Mouse (Mus musculus): ENCODE data around the gene Cpt1c. TPM values are rescaled to one million over a fixed set of nuclear protein-coding genes. Genes with fewer than 3 reads are reported as not detected.

The Cpt1c gene
- polyA plus RNA-seq, 1 experiment = 1.2 TPM

DNA sequence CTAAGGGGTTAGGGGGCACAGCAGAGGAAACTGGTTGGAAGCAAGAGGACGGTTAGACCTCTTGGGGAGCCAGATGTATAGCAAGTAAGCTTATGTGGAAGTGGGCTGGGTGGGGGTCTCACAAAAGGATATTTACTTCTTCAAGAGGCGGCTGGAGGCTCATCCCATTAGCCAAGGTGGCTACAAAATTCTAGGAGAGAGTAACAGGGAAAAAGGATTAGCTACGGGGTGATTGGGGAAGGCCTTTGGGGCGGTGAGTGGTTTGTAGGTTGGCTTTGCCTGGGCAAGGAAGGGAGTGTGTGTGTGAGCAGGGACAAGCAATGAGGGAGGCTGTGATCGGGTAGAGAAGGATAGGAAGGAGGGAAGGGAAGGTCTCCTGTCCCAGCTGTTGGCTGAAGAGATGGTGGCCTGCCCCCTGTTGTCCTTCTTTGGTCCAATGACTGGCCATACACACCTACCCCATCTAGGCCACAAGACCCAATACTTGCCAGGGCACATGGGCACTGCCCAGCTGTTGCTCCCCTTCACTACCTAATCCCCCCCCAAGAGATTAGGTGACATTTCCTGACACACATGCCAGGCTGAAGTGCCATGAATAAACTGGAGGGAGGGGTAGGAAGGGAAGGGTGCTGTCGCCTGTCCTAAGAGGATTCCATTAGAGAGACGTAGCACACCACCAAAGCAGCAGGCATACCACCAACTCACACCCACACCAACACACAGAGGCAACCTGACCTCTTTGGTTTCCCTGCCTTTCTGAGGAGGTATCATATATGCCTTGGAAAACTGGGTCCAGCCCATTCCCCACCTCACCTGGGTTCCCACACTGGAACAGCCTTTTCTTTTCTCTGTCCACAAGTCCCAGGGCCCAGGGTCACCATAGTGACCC is 9.5 kb upstream of the Cpt1c start:
- no peak for TF ChIP-seq GATA1 (IDR thresholded peaks at IDR 0.05; ENCODE audit: low read length)

DNA sequence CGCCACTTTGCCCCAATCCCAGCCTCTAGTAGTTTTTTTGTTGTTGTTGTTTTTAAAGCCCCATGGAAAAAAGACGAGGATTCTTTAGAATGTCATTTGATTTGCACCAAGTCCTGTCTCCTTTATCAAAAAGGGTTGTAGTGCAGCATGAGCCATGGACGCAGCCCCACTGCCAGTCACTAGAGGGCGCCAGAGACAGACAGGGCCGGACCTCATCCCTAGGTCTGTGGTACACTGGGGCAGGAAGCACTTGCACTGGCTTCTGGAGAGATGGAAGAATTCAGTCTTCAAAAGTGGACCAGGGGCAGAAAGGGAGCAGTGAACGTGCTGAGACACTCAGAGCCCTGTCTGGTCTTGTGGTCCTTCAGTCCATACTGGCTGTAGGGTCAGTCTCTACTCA is 8.4 kb upstream of the Cpt1c start:
- TF ChIP-seq GATA1 (IDR thresholded peaks at IDR 0.05; ENCODE audit: low read length) = no peak

DNA sequence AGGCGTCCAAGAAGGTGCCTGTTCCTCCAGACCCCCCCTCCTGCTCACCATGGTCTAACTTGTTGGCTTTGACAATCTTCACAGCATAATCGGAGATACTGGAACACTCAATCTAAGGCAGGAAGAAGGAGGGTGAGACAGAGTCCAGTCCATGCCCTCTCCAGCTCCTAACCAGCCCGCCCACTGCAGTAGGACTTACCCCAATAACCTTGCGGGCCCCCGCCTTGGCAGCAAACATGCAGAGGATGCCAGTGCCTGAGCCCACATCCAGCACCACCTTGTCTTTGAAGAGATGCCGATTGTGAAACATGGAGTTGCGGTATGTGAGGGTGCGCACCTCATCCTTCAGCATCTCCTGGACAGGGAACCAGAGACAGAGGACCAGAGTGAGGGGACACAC is 6.9 kb upstream of the Cpt1c start:
- no peak for TF ChIP-seq GATA1 (IDR thresholded peaks at IDR 0.05; ENCODE audit: low read length)

DNA sequence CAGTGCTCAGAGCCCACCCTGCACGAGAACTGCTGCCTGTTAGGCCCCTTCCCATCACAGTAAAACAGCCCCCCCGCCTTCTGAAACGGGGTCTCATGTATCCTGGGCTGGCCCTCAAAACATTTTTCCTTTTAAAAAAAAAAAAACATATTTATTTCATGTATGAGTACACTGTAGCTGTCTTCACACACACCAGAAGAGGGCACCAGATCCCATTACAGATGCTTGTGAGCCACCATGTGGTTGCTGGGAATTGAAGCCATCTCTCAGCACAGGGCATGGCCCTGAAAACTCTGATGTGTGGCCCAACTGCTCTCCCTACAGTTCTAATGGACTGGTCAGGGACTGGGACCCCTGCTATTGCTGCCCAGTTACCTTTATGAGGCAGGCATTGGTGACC is 3.6 kb upstream of the Cpt1c start:
- no peak for TF ChIP-seq GATA1 (IDR thresholded peaks at IDR 0.05; ENCODE audit: low read length)

DNA sequence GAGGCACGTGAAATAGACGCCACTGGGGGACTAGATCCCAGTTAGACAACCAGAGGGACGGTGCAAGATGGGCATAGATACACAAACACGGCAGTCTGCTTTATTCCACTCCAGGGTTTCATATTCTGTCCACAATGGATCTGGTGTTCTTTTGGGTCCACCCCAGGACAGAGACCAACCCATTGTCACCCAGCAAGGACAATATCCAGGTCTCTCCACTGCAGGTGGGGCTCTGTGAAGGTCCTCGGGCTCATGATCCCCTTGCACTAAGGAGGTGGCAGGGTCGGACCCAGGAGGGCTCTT is 417 bp upstream of the Cpt1c start:
- TF ChIP-seq GATA1 (IDR thresholded peaks at IDR 0.05; ENCODE audit: low read length) = no peak

DNA sequence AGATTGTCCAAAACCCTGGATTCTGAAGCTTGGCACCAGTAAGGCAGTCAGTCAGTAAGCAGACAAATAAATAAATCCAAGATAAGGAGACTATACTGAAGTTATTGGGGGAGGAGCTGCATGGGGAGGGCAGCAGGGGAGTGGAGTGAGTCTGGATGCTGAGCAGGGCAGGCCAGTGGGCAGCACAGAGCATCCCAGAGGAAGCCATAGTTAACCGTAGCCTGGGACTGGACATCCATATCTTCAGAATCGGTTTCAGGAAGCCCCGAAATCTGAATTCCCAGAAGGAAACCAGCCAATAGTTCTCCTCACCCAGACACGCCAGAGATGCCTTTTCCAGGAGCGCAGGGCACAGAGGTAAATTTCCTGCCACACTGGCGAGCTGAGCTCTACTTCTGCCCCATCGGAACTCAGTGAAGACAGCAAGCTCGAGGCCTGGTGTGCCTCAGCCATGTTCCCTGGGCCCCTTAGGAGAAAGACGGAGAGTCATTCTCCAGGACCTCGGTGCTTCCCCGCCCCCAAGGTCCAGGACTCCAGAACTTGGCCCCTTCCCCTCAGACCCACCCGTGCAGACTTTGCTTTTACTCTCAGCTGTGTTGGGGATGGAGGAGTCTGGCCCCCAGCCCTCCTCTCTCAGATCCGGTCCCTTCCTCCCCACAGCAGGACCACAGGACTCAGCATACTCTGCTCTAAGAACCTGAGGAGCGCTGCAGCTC is 1.1 kb downstream of the Cpt1c start:
- TF ChIP-seq GATA1 (IDR thresholded peaks at IDR 0.05; ENCODE audit: low read length) = no peak

DNA sequence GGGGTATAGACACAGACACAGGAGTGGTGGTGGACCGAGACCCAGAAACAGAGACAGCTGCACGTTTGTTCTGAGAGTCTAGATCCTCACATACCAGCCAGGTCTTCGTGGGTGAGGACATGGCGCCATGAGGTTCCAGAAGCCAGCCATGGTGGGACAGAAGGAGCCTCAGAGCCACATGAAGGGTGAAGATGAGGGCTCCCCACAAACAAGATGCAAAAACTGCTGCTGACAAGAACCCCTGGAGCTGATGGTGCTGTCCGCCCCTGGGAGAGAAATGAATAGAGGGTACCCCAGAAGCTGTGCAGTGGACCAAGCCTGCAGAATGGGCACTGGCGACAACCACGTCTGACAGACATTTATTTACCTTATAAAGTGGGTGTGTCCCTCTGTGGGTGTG is 3.5 kb downstream of the Cpt1c start:
- no peak for TF ChIP-seq GATA1 (IDR thresholded peaks at IDR 0.05; ENCODE audit: low read length)

DNA sequence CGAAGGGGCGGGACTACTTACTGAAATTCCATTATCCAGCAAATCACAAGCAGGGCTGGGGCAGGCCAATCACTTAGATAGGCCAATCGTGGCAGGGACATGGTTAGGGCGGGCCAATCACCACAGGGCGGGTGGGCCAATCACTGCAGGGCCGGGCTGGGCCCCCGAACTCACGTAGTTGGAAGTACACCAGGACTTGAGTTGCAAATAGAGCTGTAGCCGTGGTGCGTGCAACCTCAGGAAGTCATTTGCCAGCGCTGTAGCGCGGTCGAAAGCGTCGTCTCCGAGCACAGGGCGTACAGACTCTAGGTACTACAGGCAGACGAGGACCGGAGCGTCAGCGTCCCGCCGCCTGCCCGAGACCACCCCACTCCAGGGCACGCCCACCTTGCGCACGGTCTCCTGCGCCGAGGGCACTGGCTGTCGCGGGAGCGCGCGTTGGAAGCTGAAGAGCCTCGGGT is 4.4 kb downstream of the Cpt1c start:
- TF ChIP-seq GATA1 (IDR thresholded peaks at IDR 0.05; ENCODE audit: low read length) = no peak

DNA sequence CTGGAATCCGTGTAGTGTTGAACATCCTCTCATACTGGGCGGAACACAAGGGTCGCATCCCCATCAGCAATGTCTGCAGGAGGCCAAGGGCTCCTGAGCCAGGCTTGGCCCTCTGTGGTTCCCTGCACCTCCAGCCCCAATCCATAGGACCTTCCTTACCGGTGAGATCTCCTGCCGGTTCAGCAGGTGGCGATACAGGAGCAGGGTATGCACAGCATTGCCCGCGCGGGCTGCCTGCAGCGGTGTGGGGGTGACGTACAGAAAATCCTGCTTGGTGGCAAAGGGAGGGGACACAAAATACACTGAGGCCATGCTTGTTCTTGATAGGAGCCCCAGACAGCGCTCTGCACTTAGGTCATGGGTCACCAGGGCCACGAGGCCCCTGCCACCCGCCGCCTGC is 8.0 kb downstream of the Cpt1c start:
- no peak for TF ChIP-seq GATA1 (IDR thresholded peaks at IDR 0.05; ENCODE audit: low read length)

DNA sequence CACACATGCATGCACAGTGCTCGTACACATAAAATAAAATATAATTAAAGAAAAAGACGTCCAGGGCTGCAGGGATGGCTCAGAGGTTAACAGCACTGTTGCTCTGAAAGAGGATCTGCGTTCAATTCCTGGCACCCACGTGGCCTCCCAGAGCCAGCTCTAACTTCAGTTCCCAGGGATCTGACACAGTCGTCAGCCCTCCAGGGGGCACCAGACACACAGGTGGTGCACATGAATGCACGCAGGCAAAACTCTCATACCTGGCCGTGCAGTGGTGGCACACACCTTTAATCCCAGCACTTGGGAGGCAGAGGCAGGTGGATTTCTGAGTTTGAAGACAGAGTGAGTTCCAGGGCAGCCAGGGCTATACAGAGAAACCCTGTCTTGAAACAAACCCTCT is 8.7 kb downstream of the Cpt1c start:
- TF ChIP-seq GATA1 (IDR thresholded peaks at IDR 0.05; ENCODE audit: low read length) = no peak

DNA sequence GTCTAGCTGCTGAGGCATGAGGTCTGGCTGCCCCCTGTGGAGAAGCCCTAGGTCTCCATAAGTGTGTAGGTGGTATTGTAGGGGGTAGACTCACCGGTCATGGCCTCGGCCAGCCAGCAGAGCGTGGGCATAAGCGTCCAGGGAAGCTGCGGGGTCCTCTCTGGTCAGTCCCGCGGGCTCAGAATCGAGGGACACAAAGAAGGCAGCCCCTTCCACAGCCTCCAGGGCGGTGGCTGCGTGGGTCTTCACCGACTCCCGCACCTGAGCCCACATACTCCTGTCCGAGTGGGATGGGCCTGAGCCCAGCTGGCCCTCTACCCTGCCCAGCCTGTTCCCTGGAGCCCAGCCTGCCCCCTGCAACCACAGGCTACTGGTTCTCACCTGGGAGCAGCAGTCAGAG is 9.7 kb downstream of the Cpt1c start:
- TF ChIP-seq GATA1 (IDR thresholded peaks at IDR 0.05; ENCODE audit: low read length) = no peak

DNA sequence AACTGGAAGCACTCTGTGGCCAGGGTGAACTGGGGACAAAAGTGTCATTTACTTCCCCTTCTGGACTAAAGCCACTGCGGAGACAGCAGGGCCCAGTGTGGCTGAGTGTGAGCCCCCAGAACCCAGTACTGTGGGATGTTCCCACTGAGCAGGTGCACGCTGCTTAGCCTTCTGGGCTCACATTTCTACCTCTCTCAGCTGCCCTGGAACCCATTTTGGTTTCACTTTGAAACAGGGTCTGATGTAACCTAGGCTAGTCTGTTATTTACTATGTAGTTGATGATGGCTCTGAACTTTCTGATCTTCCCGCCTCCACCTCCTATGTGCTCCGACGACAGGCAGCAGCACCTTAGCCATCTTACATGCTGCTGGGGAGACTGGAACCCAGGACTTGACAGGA is 11.8 kb downstream of the Cpt1c start:
- TF ChIP-seq GATA1 (IDR thresholded peaks at IDR 0.05; ENCODE audit: low read length) = no peak

DNA sequence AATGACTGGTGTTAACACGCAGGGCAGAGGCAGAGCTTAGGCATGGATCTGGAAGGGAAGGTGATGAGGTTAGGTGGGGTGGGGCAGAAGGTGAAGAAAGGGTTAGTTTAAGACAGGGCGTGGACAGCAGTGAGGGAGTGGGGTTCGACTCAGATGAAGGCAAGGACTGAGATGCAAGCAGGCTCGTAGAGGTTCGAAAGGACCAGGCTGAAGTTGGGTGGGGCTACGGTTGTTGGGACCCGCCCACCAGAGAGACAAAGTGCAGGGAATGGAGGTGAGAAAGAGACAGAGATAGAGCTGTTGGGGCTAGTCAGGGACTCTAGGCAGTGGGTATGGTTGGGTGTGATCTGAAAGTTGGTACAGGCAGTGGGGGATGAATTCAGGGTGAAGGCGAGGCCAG is 12.3 kb downstream of the Cpt1c start:
- no peak for TF ChIP-seq GATA1 (IDR thresholded peaks at IDR 0.05; ENCODE audit: low read length)

DNA sequence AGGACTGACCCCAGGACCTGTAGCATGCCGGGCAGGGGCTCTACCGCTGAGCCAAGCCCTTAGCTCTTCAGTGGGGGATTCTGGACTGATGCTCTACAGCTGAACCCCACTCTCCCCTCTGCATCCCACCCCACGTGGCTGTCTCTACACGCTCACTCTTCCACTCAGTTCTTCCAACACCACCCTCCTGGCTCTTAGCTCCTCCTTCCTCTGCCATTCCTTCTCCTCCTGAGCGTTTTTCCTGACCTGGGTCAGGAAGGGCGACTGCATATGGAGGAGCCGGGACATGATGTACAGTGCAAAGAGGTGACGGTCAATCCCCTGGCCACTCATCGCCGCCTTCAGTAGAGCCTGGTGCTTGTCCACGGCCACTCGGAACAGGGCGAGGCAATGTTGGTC is 14.1 kb downstream of the Cpt1c start:
- TF ChIP-seq GATA1 (IDR thresholded peaks at IDR 0.05; ENCODE audit: low read length) = no peak

DNA sequence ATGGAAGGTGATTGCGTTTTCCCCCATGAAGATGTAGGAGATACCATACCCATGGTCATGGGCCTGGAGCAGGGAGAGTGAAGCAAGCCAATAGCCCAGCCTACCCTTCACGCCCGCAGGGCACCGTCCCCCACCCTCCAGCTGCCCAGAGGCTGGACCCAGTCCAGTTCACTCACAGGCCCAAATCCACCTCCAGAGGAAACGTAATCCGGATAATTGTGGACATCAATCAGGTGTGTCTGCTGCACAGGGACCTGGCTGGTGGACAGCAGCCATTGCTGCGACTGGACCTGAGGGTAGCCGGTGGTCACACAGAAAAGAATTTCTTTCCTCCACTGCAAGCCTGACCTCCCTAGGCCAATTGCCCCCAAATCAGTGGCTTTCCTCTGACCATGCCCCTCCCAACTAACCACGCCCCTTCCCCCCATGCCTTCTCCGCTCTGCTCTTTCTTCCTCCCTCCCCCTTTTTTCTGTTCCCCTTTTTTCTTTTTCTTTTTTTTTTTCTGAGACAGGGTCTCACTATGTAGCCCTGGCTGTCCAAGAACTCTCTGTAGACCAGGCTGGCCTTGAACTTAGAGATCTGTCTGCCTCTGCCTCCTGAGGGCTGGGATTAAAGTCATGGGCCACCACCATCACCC is 14.7 kb downstream of the Cpt1c start:
- TF ChIP-seq GATA1 (IDR thresholded peaks at IDR 0.05; ENCODE audit: low read length) = no peak

DNA sequence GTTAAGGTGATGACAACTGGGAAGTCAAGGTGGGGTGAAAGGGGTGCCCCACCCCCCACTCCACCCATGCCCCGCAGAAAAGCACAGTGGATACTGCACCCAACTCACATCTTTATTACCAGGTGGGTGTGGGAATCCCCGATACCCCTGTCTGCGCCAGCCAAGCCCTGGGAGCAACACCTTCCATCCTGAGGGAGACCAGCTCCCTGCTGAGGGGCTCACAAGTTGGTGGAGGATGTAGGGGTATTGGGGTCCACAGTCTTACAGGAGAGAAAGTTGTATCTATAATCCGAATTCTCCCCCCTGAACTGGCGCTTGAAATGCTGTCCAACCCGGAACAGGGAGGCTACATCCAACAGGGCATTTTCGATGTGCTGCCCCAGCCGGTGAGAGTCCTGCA is 15.4 kb downstream of the Cpt1c start:
- TF ChIP-seq GATA1 (IDR thresholded peaks at IDR 0.05; ENCODE audit: low read length) = no peak

DNA sequence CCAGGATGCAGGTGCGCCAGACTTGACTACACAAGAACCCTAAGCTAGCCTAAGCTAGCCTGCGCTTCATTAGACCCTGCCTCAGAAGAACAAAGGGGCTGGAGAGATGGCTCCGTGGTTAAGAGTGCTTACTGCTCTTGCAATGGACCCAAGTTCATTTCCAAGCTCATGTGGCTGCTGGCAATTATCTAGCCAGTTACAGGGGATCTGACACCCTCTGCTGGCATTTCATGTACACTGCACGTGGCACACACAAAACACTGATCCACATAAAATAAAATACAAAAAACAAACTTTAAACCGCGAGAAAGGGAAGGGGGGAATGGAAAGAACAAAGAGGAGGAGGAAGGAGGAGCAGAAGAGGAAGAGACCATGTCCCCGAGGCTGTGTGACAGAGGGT is 16.4 kb downstream of the Cpt1c start:
- no peak for TF ChIP-seq GATA1 (IDR thresholded peaks at IDR 0.05; ENCODE audit: low read length)
